Mouse (Mus musculus) cerebellum, adult 11-12 months (tissue): ENCODE measurements around the gene Tubgcp3.
"Not testable (repeated sequence)": the region's sequence is repeated elsewhere in the genome, so short reads cannot be mapped to it uniquely, and the experiment has no call there.

Source experiments
- DNase-seq: peaks from one replicate; pipeline ENCODE4 v3.0.0; 2022

Gene Tubgcp3

DNA sequence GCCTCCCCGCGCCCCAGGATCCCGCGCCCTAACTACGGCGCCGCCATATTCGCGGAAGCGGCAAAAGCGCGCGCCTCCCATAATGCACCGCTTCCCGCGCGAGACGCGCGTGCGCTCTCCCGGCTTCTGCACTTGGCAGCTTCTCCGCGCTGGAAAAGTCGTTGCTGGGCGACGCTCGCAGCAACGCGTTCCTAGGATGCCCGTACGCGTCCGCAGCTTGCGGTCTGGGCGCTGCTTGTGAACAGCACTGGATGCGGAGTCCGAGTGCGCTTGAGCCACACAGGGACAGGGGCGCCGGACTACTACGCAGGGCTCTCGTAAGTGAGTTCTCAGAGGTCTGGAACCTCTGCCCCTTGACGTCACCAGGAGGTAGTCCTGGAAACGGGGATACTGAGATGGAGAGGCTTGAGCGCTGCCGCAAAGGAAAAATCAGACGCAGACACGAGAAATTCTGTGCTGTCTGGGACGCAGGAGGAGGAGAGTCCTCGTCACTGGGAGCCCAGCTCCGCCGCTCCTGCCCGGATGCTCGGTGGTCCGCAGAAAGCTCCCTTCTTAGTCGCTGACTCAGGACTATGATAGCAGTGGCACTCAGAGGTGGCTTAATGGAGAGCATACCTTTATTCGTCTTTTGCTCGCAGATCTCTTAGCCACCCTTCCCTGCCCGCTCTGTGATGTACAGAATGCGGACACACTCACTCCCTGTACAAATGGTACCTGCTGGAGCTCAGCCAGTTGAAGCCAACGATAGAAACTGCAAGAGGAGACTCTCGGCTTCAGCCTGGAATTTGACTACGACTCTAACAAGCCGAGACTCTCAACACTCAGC, at the start of gene Tubgcp3:
Gene Tubgcp3 (minus strand): TSS at position 193 of the 826 bp plus-strand sequence.
- peak; percentile 86 for DNase-seq

DNA sequence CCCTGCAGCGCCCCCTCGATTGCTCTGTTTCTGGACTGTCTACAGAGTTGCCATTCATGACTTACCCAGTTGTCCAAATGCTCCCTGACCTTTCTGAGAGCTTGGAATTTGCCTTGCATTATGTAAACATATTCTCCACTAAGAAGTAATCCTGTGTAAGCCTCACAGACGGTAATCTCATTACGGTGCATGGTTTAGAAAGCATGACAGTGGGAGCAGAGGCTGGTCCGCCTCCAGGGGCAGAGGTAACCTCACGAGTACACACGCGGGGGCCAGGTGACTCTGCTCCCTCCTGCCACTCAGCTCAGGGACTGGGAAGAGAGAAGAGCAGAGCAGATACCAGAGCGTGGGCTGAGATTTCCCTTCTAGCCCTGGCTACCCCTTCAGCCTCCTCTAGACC, 47.0 kb upstream of the Tubgcp3 start:
- no peak for DNase-seq

DNA sequence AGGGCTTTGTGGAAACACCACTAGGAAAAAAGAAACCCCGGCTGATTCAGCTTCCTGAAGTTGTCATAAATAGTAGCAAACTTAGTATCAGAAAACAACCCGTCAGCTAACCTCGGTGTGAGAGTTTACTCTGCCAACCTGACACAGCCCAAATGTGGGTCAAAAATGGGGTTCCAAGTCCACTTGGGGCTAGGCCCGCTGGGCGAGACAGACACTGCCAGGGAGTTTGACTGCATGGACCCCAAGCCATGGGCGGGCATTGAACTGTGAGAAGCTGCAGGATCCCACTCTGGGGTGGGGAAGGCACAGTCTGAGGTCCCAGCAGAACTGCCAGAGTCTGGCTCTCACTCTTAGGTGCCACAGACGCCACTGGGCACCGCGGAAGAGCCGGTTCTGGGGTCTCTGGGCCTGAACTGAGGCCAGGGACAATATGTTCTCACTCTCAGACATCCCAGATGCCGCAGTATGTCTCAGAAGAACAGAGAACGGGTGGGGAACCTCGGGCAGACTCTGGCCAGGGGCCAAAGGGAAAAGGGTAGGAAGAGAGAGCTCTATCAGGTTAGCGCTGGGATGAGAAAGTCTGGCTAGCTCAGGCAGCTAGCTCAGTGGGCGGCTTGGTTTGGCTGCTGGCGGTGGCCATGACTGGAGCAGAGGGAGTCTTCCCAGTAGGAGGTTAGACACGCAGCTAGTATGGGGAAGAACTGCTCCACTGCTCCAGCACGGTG, 44.0 kb upstream of the Tubgcp3 start:
- no peak for DNase-seq

DNA sequence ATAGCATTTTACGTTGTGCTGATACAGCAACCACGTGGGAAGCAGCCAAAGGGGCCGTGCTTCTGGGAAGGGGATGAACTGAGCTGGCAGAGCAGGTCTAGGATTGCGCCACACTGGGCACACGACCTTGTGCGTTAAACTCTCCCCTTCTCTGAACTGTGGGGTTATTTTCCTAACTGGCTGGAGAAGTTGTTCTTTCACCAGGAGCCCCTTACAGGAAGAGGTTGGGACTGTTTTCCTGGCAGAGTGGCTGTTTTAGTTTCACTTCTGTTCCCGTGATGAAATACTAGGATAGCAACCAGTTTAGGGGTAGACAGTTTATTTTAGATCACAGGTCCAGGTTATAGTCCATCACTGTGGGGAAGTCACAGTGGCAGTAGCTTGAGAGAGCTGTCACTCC, 39.6 kb upstream of the Tubgcp3 start:
- DNase-seq: no peak

DNA sequence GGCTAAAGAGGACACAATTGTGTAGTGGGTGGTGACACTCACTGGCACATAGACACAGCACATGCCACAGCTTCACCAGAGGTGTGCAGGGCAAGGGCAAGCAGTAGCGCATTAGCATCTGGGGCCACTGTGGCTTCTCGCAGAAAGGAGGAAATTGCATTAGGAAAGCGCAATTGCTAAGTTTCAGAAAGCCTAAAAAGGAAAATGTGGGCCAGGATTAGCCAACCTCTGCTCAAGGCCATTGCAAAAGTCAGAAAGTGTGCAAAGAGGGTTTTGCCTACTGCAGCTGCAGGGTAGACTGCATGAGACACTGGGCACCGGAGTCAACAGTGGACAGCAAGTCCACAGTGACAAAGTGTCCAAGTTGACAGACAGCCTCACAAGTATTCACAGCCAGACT, 31.5 kb upstream of the Tubgcp3 start:
- DNase-seq: no peak

DNA sequence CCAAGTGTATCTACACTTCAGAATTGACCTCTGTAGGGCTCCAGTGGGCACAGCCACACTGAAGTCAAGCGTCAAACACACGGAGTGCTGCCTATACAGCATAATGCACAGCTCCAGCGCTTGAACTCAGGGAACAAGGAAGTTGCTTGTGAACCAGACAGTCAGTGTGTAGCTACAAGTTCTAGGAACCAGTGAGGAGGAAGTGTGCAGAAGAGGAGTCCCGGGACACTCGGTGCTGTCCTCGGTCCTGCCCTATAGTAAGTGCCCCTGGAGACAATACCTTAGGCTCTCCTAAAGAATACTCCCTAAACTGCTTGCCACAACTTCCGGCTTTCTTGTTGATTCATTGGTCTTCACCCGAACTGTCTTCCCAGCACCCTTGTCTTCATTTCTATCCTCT, 30.2 kb upstream of the Tubgcp3 start:
- no peak for DNase-seq

DNA sequence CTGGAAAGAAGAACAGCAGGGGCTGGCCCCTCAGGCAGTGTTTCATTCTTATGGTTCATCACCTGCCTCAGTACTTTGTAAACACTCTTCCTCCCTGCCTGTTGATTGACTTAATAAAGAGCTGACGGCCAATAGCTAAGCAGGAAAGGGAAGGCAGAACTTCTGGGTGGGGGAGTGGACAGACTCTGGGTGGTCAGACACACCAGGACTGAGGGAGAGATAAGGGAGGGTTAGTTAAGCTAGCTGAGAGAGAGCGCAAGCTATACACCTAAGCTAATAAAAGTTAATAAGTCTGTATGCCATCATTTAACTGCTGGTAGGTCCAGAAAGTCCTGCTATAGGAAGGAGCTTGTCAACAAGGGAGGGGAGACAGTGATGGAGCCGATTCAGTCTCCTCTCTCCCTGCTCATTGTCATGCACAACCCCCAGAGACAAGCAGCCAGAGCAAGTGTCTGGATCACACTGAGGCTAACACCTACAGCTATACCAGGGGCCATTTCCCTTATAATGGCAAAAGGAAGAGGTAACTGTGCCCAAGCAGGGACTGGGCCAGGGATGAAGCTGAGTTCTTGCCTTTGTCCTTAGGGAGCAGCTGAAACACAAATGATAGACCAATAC, 26.7 kb upstream of the Tubgcp3 start:
- DNase-seq: no peak

DNA sequence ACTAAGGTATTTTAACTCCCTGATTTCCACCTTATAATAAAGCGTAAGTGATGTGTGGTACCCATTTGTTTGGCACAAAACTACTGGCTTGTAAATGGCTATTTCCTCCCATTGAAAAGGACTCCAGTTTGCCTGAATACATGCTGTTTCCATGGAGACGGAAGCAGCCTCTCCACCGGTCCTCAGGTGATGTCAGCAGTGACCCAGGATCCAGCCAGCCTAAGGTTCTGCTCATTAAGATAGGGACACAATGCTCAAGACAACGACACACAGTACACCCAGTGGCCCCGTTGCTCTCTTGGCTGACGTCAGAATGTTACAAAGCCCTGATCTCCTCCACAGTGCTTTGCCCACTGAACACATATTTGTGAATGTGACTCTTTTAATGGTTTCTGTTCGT, 16.8 kb upstream of the Tubgcp3 start:
- DNase-seq: no peak

DNA sequence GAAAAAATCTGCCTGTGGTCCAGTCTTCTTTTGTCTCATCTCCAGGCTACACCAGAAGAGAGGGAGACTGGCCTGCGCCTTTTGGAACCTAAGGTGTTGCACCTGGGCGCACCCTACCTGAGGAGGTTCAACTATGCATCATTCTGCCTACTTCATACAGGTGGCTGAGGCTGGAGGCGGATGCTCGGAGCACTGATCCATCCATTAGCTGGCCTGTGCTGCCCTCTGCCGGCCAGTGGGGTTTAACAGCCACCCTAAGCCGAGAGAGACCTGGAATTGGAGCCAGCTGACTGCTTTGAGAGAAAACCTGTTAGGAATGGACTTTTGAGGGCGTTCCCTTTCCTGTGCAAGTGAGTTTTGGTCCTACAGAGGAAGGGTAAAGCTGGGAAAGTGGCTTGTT, 5.5 kb upstream of the Tubgcp3 start:
- peak; percentile 68 for DNase-seq

DNA sequence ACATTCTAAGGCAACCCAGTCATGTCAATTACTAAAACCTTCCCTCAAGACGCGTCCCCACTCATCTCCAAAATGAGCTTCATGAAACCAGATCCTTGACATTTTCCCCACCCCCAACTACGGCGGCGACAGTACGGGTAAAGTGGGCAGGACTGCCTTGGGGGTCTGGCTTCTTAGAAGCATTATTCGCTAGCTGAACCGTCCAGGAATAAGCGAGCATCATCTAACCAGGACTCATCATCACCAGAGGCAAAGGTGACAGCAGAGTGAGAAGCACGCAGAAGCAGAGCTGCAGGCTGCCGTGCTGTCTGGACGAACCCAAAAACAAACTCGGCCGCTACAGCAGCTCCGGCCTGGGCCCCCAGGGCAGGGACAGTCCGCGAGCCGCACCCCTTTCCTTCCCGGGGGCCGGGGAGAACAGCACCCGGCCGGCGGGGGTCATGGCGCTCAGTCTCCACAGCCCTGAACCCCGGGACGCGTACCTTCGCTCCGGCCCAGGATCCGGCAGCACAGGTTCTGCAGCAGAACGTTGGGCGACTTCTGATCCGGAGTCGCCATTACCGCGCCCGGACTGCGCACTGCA, 484 bp downstream of the Tubgcp3 start:
- DNase-seq: no peak

DNA sequence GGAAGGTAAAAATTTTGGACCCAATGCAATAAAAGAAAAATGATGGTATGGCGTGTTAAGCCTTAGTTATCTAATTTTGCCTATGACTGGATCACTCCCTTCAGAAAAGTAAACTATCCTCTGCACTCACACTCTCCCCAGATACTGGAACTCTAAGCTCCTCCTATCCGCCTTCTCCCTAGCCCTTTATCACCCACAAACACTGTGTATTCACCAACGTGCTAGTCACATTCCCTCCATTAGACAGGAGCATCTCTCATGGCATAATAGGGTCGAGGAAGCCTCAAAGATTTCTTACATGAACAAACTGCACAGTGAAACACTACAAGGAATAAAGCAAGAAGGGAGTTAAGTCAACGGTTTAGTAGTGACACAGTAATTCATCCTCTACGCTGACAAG, 1.1 kb downstream of the Tubgcp3 start:
- no peak for DNase-seq

DNA sequence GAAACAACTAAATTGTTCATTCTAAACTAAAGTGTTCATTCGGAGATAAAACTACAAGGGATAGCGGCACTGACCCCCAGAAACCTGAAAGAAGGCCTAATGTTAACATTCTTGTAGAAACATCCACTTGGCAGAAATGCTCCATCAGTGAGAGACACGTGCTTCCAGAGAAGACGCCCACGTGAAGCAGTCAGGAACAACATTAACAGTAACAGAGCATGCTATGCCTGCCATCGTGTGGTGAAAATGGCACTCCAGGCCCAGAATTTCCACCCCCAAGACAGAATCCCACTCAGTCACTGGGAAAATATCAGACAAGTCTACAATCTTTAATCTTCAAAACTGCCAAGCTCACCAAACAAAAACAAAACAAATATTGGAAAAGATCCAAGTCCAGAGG, 3.2 kb downstream of the Tubgcp3 start:
- DNase-seq: no peak

DNA sequence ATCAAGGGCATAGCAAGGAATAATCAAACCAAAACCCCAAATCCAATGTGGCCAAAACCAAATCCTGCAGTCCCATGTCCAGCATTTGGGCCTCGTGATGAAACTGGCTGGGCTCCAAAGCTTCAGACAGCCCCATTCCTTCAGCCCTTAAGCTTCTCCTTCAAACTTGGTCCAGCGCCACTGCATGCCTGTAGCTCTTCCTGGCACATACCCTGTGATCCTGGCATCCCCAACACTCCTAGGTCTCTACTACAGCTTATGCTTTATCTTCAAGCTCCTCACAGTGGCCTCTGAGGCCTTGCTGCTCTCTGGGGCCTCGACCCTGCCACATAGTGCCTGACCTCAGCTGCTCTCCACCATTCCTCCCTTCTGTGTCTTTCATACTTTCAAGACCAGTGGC, 5.5 kb downstream of the Tubgcp3 start:
- DNase-seq: not testable (repeated sequence)

DNA sequence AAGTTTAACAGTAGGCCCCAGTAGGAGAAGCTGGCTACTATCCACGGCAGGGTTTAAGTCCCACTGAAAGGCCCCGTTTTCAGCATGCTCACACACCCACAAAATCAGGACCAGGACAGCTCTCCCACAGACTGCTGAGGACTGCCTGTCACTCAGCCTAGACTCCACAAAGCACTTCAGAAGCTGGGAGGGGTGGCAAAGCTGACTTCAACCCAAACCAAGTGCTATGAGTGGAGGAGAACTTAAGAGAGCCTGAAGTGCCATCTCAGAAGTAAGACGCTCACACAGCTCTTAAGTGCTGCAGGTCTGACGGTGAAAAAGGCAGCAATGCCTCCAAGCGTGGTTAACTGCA, 9.0 kb downstream of the Tubgcp3 start:
- no peak for DNase-seq

DNA sequence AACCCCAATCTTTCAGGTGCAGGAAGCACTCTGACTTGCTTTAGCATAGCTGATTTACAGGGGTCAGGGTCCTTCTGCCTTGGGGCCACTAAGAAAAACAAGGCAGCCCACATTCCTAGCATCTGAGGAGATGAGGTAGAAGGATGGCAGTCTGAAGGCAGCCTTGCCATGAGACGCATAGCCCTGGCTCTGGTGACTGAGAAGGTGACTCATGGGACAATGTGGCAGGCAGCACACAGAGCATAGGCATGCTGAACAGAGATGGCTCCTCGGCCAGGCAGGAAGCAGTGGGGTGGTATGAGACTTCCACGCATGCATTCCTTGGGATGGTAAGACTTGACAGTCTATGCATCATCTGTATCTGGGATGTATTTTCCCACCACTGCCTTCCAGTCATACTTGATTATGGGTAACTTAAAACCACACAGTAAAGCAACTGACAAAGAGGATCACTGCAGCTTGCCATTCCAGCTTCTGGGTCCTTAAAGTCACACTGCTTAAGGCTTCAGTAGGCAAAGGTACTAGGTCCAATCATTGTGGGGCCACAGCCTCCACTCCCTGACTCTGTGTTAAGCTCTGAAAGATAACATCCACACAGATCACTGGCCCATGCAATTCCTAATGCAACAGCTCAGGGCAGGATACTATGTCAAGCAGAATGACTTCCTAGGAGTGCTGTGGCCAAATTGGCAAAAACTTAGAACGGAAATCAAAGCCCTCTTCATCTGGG, 9.5 kb downstream of the Tubgcp3 start:
- DNase-seq: no peak

DNA sequence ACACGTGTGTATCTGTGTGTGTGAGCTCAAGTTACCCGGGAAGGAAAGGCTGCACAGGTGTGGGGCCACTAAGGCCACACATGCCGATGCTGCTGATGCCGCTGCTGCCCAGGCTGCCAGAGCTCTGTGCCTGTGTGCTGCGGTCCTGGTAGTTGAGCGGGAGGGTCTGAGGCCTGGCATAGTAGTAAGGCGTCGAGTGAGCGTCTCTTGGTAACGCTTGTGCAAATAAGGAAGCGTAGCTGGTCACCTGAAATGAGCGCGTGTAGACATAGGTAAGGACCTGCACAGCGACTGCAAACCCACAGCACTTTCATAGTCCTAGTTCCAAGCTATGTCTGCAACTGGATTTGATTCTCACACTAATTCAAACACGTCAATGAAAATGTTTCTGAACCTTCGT, 14.6 kb downstream of the Tubgcp3 start:
- DNase-seq: no peak

DNA sequence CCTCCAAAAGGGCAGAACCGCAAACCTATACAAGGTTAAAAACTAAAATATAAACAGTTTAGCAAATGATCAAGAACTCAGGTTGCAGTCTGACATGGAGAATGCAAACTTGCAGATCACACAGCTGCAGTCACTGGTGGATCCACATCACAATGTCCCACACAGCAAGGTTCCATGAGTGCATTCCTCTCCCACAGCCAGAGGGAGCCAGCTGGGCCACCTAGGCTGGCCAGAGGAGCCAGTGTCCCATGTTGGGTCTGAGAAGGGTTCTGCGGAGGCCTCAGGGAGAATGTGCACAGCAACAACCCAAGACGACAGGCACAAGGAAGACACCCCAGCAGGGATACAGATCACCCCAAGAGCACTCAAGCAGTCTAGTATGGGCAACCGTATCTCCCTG, 20.8 kb downstream of the Tubgcp3 start:
- DNase-seq: no peak

DNA sequence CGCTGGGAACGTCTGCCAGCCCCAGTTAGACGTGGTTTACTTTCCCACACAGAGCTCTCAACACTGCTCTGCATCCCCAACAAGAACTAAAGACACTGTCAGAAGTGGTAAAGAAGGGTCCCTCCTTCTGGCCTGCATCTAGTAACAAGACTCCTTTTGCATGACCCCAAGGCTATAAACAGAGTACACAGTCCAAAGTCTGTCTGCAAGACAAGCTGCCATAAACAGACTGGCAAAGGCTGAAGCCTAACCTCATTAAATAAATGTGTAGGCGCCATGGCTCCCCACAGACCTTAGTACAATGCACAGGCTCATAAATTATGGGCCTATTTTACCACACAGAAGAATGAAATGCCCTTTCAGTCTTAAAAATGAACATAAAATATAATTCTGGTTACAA, 21.6 kb downstream of the Tubgcp3 start:
- DNase-seq: no peak

DNA sequence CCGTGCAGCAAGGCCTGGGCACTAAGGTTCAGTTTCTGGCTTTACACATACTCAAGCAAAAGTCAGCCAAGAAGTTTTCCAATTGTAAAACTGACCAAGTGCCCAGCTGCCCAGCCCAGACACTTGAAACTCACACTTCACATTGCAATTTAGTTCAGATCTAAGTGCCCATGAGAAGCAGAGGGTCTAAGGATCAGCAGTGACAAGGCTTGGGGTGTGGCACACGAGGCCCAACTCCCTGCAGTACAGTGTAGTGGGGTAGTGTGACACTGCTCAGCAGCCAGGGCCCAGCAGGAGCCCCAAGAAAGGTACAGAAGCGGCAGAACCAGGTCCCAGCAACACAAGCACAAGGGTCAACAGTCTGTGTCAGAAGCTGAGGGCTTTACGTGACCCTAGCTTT, 23.1 kb downstream of the Tubgcp3 start:
- DNase-seq: no peak

DNA sequence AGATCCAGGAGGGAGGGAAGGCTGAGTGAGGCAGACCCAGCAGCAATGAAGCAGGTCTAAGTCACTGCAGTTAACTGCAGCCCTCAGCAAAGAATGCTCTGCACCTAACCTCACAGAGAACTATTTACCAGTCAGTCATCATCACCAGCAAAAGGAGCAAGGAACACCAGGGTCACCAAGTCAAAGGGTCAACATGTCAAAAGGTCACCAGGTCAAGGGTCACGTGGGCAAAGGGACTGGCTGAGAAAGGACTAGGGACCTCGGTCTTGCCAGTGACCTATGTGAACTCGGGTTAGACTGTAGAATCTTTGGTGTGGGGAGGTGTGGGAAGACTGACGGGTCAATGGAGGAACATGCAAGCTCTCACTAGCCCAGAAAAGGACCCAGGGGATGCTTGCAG, 25.5 kb downstream of the Tubgcp3 start:
- no peak for DNase-seq

DNA sequence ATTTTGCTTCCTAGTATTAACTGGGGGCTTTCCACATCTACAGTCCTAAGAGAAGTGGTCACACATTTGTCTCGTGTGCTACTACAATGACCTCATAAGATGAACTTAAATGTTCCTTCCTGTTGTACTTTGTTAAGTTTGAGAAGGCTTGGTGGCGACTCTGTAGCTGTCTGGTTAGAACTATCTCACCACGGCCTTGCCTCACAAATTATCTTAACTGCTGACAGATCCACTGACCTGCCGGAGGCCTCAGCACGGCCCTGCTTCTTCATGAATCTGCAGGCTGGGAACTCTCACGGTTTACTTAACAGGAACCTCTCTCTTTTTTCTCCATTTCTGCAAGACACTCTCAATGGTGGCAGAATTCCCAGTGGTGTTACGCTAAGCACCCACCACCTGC, 27.2 kb downstream of the Tubgcp3 start:
- no peak for DNase-seq

DNA sequence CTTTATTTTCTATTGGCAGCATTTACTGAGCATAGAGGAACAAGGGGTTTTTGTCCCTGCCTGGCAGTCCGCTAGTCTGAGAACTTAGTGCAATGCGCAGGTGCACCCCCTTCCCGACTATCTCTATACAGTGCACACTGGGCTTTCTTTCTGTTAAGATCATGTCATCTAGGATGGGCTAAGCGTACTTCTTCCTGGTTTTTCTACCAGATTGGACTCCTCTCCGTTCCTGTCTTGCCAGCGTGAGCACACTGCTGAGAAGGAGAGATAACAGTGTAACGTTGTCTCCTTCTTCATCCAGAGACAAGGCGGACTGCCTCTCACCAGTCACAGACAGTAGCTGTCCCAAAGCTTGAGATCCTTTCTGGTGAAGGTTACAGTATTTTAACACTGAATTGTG, 27.7 kb downstream of the Tubgcp3 start:
- no peak for DNase-seq

DNA sequence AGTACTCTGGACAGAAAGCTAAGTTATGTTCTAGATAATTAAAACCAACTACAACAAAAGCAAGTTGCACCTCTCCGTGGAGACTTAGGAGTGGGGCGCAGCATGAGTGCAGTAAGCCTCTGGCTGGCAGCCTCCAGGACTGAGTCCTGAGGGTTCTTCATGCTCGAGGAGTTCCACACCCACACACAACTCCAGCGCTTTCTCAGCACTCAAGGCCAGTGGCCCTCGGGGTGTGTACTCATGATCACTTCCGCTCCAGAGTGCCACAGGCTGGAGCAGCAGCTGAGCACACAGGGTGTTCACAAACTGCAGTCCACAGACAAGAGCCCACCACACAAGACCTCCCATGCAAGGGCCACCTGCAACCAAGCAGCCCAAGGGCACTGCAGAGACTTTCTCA, 30.5 kb downstream of the Tubgcp3 start:
- DNase-seq: no peak
